Mouse (Mus musculus): ENCODE results near the gene Tmod2. TPM values are rescaled to one million over a fixed set of nuclear protein-coding genes. Genes with fewer than 3 reads are reported as not detected.

Tmod2 gene
- polyA plus RNA-seq, 1 experiment from 2014 or later: 22.8 TPM

- Histone ChIP-seq H3K4me3 (ENCODE audit: low read length) (no peak overlapping the region), H3K4me2 (replicated peaks; ENCODE audit: low read depth, low read length) (no peak overlapping the region), H3K9me3 (ENCODE audit: control insufficient read depth, low read length) (no peaks in the 10 kb centered on the region), H3K27me3 (ENCODE audit: control insufficient read depth, insufficient read depth, low read length) (no peaks in the 10 kb centered on the region), H3K27ac (ENCODE audit: low read depth, low read length) (no peak overlapping the region), H3K4me1 (ENCODE audit: control insufficient read depth, insufficient read depth, low read length) (peaks cover 5% of the 10 kb centered on the region), H3K9ac (ENCODE audit: low read depth, low read length) (no peak overlapping the region), H3K36me3 (ENCODE audit: control insufficient read depth, insufficient read depth, low read length) (no peaks in the 10 kb centered on the region)
- ATAC-seq (ENCODE audit: low FRiP score, low TSS enrichment): no peak
- 83% methylated on average over 13 of the region's 13 CpGs for WGBS
Observed at GRCm38 (mm10) chr9:75561040-75561669, 50.0 kb downstream of the Tmod2 start.

- no peak for ATAC-seq (ENCODE audit: low FRiP score, low TSS enrichment)
- Histone ChIP-seq H3K4me1 (ENCODE audit: control insufficient read depth, insufficient read depth, low read length) (peaks cover 5% of the 10 kb centered on the region), H3K4me3 (ENCODE audit: low read length) (no peak overlapping the region), H3K4me2 (replicated peaks; ENCODE audit: low read depth, low read length) (no peak overlapping the region), H3K9ac (ENCODE audit: low read depth, low read length) (no peak overlapping the region), H3K27me3 (ENCODE audit: control insufficient read depth, insufficient read depth, low read length) (no peaks in the 10 kb centered on the region), H3K9me3 (ENCODE audit: control insufficient read depth, low read length) (no peaks in the 10 kb centered on the region), H3K27ac (ENCODE audit: low read depth, low read length) (no peak overlapping the region), H3K36me3 (ENCODE audit: control insufficient read depth, insufficient read depth, low read length) (no peaks in the 10 kb centered on the region)
Observed at GRCm38 (mm10) chr9:75560353-75560752, 50.8 kb downstream of the Tmod2 start.

GRCm38 (mm10) chr9:75559512-75560012 is 51.6 kb downstream of the Tmod2 start, which contains the start of gene Tmod3:
Gene Tmod3 (minus strand): TSS chr9:75559657.
- ATAC-seq (ENCODE audit: low FRiP score, low TSS enrichment): peak; percentile 97
- peaks cover 5% of the 10 kb centered on the region for H3K4me1 ChIP-seq (ENCODE audit: control insufficient read depth, insufficient read depth, low read length)
- H3K4me3 ChIP-seq (ENCODE audit: low read length): peak within 1 kb of the TSS; percentile 87
- 4% methylated on average over 21 of the region's 21 CpGs for WGBS
- H3K9ac ChIP-seq (ENCODE audit: low read depth, low read length): peak within 1 kb of the TSS; percentile 79
- peak within 1 kb of the TSS; percentile 68 for H3K4me2 ChIP-seq (replicated peaks; ENCODE audit: low read depth, low read length)
- H3K27me3 ChIP-seq (ENCODE audit: control insufficient read depth, insufficient read depth, low read length): no peaks in the 10 kb centered on the region
- no peaks in the 10 kb centered on the region for H3K9me3 ChIP-seq (ENCODE audit: control insufficient read depth, low read length)
- no peaks in the 10 kb centered on the region for H3K36me3 ChIP-seq (ENCODE audit: control insufficient read depth, insufficient read depth, low read length)
- peak within 1 kb of the TSS; percentile 88 for H3K27ac ChIP-seq (ENCODE audit: low read depth, low read length)

GRCm38 (mm10) chr9:75558812-75559511 is 52.2 kb downstream of the Tmod2 start:
- no peaks in the 10 kb centered on the region for H3K36me3 ChIP-seq (ENCODE audit: control insufficient read depth, insufficient read depth, low read length)
- H3K4me2 ChIP-seq (replicated peaks; ENCODE audit: low read depth, low read length): peak overlapping the region; percentile 68
- peak overlapping the region; percentile 88 for H3K27ac ChIP-seq (ENCODE audit: low read depth, low read length)
- H3K27me3 ChIP-seq (ENCODE audit: control insufficient read depth, insufficient read depth, low read length): no peaks in the 10 kb centered on the region
- peaks cover 5% of the 10 kb centered on the region for H3K4me1 ChIP-seq (ENCODE audit: control insufficient read depth, insufficient read depth, low read length)
- ATAC-seq (ENCODE audit: low FRiP score, low TSS enrichment): peak; percentile 93
- H3K9me3 ChIP-seq (ENCODE audit: control insufficient read depth, low read length): no peaks in the 10 kb centered on the region
- peak overlapping the region; percentile 79 for H3K9ac ChIP-seq (ENCODE audit: low read depth, low read length)
- under 1% methylated on average over 47 of the region's 47 CpGs for WGBS
- H3K4me3 ChIP-seq (ENCODE audit: low read length): peak overlapping the region; percentile 87

DNA sequence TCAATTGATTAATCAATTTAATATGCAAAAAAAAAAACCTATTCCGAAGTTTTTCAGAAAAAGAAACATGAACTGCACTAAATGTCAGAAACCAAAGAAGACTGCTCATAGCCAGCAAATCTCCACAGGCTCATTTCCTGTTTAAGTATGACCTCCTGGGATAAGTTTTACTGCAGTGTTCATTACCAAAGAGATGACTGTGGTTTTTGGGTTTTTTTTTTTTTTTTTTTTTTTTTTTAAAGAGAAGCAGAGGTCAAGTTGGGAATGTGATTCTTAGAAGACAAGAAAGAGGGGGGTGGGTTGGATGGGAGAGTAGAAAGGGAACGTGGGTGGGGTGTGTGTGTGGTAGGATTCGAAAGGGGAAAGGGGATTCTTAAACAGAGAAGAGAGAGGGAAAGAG is 52.8 kb downstream of the Tmod2 start:
- Histone ChIP-seq H3K27ac (ENCODE audit: low read depth, low read length) (peak overlapping the region; percentile 88), H3K4me2 (replicated peaks; ENCODE audit: low read depth, low read length) (peak overlapping the region; percentile 68), H3K27me3 (ENCODE audit: control insufficient read depth, insufficient read depth, low read length) (no peaks in the 10 kb centered on the region), H3K9ac (ENCODE audit: low read depth, low read length) (peak overlapping the region; percentile 79), H3K4me3 (ENCODE audit: low read length) (peak overlapping the region; percentile 87), H3K36me3 (ENCODE audit: control insufficient read depth, insufficient read depth, low read length) (no peaks in the 10 kb centered on the region), H3K9me3 (ENCODE audit: control insufficient read depth, low read length) (no peaks in the 10 kb centered on the region), H3K4me1 (ENCODE audit: control insufficient read depth, insufficient read depth, low read length) (peaks cover 5% of the 10 kb centered on the region)
- 7% methylated on average over 3 of the region's 3 CpGs for WGBS
- no peak for ATAC-seq (ENCODE audit: low FRiP score, low TSS enrichment)

- WGBS: 83% methylated on average over 4 of the region's 4 CpGs
- peaks cover 14% of the 10 kb centered on the region for H3K4me1 ChIP-seq (ENCODE audit: control insufficient read depth, insufficient read depth, low read length)
- H3K9me3 ChIP-seq (ENCODE audit: control insufficient read depth, low read length): peaks cover 7% of the 10 kb centered on the region
- no peak overlapping the region for H3K4me2 ChIP-seq (replicated peaks; ENCODE audit: low read depth, low read length)
- H3K9ac ChIP-seq (ENCODE audit: low read depth, low read length): no peak overlapping the region
- no peak overlapping the region for H3K27ac ChIP-seq (ENCODE audit: low read depth, low read length)
- no peaks in the 10 kb centered on the region for H3K27me3 ChIP-seq (ENCODE audit: control insufficient read depth, insufficient read depth, low read length)
- ATAC-seq (ENCODE audit: low FRiP score, low TSS enrichment): no peak
- no peak overlapping the region for H3K4me3 ChIP-seq (ENCODE audit: low read length)
- no peaks in the 10 kb centered on the region for H3K36me3 ChIP-seq (ENCODE audit: control insufficient read depth, insufficient read depth, low read length)
Observed at GRCm38 (mm10) chr9:75553719-75554118, 57.4 kb downstream of the Tmod2 start.

GRCm38 (mm10) chr9:75551342-75551741 is 59.8 kb downstream of the Tmod2 start:
- Histone ChIP-seq H3K27ac (ENCODE audit: low read depth, low read length) (no peak overlapping the region), H3K4me1 (ENCODE audit: control insufficient read depth, insufficient read depth, low read length) (peaks cover 13% of the 10 kb centered on the region), H3K4me3 (ENCODE audit: low read length) (no peak overlapping the region), H3K36me3 (ENCODE audit: control insufficient read depth, insufficient read depth, low read length) (no peaks in the 10 kb centered on the region), H3K27me3 (ENCODE audit: control insufficient read depth, insufficient read depth, low read length) (no peaks in the 10 kb centered on the region), H3K9me3 (ENCODE audit: control insufficient read depth, low read length) (peaks cover 7% of the 10 kb centered on the region), H3K9ac (ENCODE audit: low read depth, low read length) (no peak overlapping the region), H3K4me2 (replicated peaks; ENCODE audit: low read depth, low read length) (no peak overlapping the region)
- 53% methylated on average over 5 of the region's 5 CpGs for WGBS
- no peak for ATAC-seq (ENCODE audit: low FRiP score, low TSS enrichment)

- H3K36me3 ChIP-seq (ENCODE audit: control insufficient read depth, insufficient read depth, low read length): no peaks in the 10 kb centered on the region
- no peak overlapping the region for H3K4me2 ChIP-seq (replicated peaks; ENCODE audit: low read depth, low read length)
- ATAC-seq (ENCODE audit: low FRiP score, low TSS enrichment): no peak
- WGBS: 52% methylated on average over 8 of the region's 8 CpGs
- no peaks in the 10 kb centered on the region for H3K27me3 ChIP-seq (ENCODE audit: control insufficient read depth, insufficient read depth, low read length)
- no peak overlapping the region for H3K9ac ChIP-seq (ENCODE audit: low read depth, low read length)
- no peak overlapping the region for H3K4me3 ChIP-seq (ENCODE audit: low read length)
- no peak overlapping the region for H3K27ac ChIP-seq (ENCODE audit: low read depth, low read length)
- peaks cover 13% of the 10 kb centered on the region for H3K4me1 ChIP-seq (ENCODE audit: control insufficient read depth, insufficient read depth, low read length)
- H3K9me3 ChIP-seq (ENCODE audit: control insufficient read depth, low read length): peaks cover 7% of the 10 kb centered on the region
Observed at GRCm38 (mm10) chr9:75549010-75549409, 62.1 kb downstream of the Tmod2 start.

DNA sequence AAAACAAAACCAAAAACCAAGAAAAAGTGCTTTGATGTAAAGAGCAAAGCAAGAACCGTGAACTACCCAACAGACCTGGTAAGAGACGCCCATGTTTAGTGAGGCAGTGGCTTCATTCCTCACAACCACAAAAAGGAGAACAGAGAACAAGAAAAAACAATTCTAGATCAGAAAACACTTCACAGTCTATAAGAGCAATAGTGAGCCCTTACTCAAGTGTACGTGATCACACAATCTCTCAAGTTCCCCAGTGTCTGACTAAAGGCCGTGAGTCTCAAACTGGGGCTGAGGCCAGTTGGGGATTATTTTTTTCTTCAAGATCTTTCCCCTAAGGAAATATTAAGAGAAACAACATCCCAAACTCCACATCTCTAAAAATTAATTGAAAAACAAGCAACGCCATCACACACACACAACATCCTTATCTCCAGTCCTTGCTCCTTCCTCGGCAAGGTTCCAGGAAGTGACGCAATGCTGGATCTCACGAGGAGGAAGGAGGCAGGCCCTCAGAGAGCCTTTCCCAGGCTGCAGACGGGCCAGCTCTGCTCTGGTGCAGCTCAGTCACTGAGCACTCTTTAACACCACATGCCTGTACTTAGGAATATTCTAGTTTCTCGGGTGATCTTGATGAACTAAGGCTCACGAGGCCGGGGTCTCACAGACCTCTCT is 64.1 kb downstream of the Tmod2 start:
- H3K4me3 ChIP-seq (ENCODE audit: low read length): no peak overlapping the region
- WGBS: 73% methylated on average over 12 of the region's 12 CpGs
- H3K27ac ChIP-seq (ENCODE audit: low read depth, low read length): peak overlapping the region; percentile 42; the same call in 1 of the 2 replicates
- no peak for ATAC-seq (ENCODE audit: low FRiP score, low TSS enrichment)
- H3K4me2 ChIP-seq (replicated peaks; ENCODE audit: low read depth, low read length): no peak overlapping the region
- no peaks in the 10 kb centered on the region for H3K27me3 ChIP-seq (ENCODE audit: control insufficient read depth, insufficient read depth, low read length)
- peaks cover 12% of the 10 kb centered on the region for H3K4me1 ChIP-seq (ENCODE audit: control insufficient read depth, insufficient read depth, low read length)
- H3K36me3 ChIP-seq (ENCODE audit: control insufficient read depth, insufficient read depth, low read length): no peaks in the 10 kb centered on the region
- peaks cover 7% of the 10 kb centered on the region for H3K9me3 ChIP-seq (ENCODE audit: control insufficient read depth, low read length)
- no peak overlapping the region for H3K9ac ChIP-seq (ENCODE audit: low read depth, low read length)
